Mouse (Mus musculus): Measurements from ENCODE around the gene Slc25a26. TPM values are rescaled to one million over a fixed set of nuclear protein-coding genes. Genes with fewer than 3 reads are reported as not detected.

Gene Slc25a26
- polyA plus RNA-seq, 1 experiment from 2014 or later: 5.2 TPM

DNA sequence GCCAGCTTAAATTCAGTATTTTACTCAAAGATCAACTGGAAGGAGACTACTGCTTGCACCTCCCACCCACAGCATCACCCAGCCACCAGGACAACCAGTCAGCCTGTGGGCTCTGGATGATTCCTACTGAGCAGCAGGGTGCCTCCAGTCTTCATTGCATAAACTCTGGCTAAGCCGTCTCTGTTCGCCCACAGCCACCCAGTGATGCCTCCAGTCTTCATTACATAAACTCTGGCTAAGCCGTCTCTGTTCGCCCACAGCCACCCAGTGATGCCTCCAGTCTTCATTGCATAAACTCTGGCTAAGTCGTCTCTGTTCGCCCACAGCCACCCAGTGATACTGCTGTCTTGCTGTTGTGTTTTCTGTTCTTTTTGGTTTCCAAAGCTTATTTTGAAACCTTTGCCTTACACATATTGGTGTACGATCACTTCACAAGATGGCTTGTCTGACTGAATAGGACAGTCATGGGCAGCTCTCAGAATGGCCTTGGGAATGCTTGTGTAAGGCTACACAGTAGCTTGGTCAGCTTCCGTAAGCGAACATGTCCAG lies 84.1 kb downstream of the Slc25a26 start:
- Histone ChIP-seq H3K4me2 (replicated peaks; ENCODE audit: low read depth, low read length) (no peak overlapping the region), H3K9ac (replicated peaks; ENCODE audit: low read depth) (no peak overlapping the region), H3K4me3 (ENCODE audit: low read depth, low read length) (no peak overlapping the region), H3K9me3 (ENCODE audit: low read length) (no peaks in the 10 kb centered on the region), H3K27ac (ENCODE audit: low read length) (no peak overlapping the region), H3K27me3 (replicated peaks; ENCODE audit: insufficient read depth, low read length) (no peaks in the 10 kb centered on the region), H3K36me3 (ENCODE audit: insufficient read depth, low read length) (no peaks in the 10 kb centered on the region), H3K4me1 (ENCODE audit: insufficient read depth, low read depth, low read length) (no peaks in the 10 kb centered on the region)
- TF ChIP-seq CTCF (IDR thresholded peaks at IDR 0.05) (no peak), EP300 (IDR thresholded peaks at IDR 0.05) (no peak)
- ATAC-seq (no peak), DNase-seq (ENCODE audit: low spot score) (no peak)
- WGBS: 95% methylated on average over 9 of the region's 9 CpGs

DNA sequence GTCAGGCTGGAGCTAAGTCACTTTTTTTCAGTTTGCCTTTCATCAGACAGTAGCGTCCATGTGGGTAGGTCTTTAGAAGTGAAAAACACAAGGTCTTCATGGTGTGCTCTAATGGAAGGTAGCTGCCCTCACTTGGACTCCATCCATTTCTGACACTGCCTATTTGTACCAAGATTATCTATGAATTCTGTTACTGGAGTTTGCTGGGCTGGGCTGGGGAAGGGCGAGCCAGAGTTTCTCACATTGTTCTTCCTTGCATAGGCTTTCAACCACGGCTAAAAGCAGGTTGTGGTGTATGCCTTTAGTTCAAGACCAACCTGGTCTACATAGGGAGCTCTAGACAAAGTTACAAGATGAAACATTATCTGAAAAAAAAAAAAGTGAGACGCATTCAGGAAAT lies 84.8 kb downstream of the Slc25a26 start:
- TF ChIP-seq CTCF (IDR thresholded peaks at IDR 0.05) (no peak), EP300 (IDR thresholded peaks at IDR 0.05) (no peak)
- no peaks in the 10 kb centered on the region for H3K27me3 ChIP-seq (replicated peaks; ENCODE audit: insufficient read depth, low read length)
- DNase-seq (ENCODE audit: low spot score): no peak
- H3K4me1 ChIP-seq (ENCODE audit: insufficient read depth, low read depth, low read length): no peaks in the 10 kb centered on the region
- no peak for ATAC-seq
- 83% methylated on average over 4 of the region's 4 CpGs for WGBS
- no peak overlapping the region for H3K4me3 ChIP-seq (ENCODE audit: low read depth, low read length)
- H3K36me3 ChIP-seq (ENCODE audit: insufficient read depth, low read length): no peaks in the 10 kb centered on the region
- no peaks in the 10 kb centered on the region for H3K9me3 ChIP-seq (ENCODE audit: low read length)
- no peak overlapping the region for H3K27ac ChIP-seq (ENCODE audit: low read length)
- no peak overlapping the region for H3K9ac ChIP-seq (replicated peaks; ENCODE audit: low read depth)
- H3K4me2 ChIP-seq (replicated peaks; ENCODE audit: low read depth, low read length): no peak overlapping the region

DNA sequence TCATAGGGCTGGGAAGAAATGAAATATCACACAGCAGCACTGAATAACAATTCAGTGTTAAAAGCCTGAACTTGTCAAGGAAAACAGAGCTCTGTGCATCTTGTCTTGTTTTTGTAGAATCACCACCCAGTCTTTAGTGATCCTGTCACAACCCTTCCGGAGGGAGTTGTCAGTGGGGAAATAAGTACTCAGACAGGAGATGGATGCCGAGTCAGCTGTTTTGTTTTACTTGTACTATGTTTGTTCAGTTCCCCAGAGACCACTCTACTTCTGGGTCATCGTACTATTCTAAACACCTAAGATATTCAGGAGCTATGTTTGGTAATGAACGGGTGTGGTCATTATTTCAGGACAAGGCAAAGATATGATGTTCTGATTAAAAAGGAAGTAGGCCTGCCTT lies 88.2 kb downstream of the Slc25a26 start:
- ATAC-seq (no peak), DNase-seq (ENCODE audit: low spot score) (no peak)
- Histone ChIP-seq H3K36me3 (ENCODE audit: insufficient read depth, low read length) (no peaks in the 10 kb centered on the region), H3K4me3 (ENCODE audit: low read depth, low read length) (no peak overlapping the region), H3K27me3 (replicated peaks; ENCODE audit: insufficient read depth, low read length) (no peaks in the 10 kb centered on the region), H3K9me3 (ENCODE audit: low read length) (no peaks in the 10 kb centered on the region), H3K9ac (replicated peaks; ENCODE audit: low read depth) (no peak overlapping the region), H3K4me1 (ENCODE audit: insufficient read depth, low read depth, low read length) (no peaks in the 10 kb centered on the region), H3K4me2 (replicated peaks; ENCODE audit: low read depth, low read length) (no peak overlapping the region), H3K27ac (ENCODE audit: low read length) (no peak overlapping the region)
- 71% methylated on average over 4 of the region's 4 CpGs for WGBS
- TF ChIP-seq CTCF (IDR thresholded peaks at IDR 0.05): no peak
- TF ChIP-seq EP300 (IDR thresholded peaks at IDR 0.05): no peak

DNA sequence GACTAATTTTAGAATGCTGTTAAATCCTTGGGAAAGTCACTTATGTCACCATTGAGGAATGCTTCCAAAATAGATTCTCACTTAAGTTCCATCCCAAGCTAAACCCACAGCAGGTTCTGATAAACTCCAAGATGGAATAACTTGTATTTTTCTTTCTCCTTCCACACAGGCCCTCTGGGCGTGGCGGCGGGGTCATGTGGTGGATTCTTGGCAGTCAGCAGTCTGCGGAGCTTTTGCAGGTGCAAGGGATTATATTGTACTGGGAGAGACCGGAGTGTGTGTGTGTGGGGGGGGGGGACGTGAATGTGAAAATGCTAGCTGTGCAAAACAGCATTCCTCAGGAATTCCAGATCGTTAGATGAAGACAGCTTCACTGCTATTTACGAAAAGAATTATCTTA lies 92.1 kb downstream of the Slc25a26 start:
- 27% methylated on average over 8 of the region's 8 CpGs for WGBS
- Histone ChIP-seq H3K4me2 (replicated peaks; ENCODE audit: low read depth, low read length) (no peak overlapping the region), H3K4me3 (ENCODE audit: low read depth, low read length) (no peak overlapping the region)

DNA sequence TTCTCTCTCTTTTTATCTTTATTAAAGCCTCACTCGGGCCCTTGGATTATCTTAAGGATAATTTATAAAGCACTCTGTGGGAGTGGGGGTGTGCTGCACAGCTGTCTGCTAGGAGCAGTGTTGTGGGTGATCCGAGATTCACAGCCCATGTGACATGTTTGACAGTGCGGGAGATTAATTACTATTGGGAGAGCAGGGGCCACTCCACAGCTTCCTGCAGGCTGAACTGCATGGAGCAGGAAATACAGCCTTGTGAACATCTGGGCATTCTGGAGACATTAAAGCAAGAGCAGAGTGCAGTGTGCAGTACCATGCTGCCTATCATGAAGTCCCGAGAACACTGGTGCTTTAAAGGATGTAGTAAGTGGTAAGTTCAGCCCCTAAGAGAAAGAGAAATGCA lies 92.6 kb downstream of the Slc25a26 start:
- ATAC-seq (peak; percentile 26; the same call in 1 of the 2 replicates), DNase-seq (ENCODE audit: low spot score) (peak; percentile 7)
- Histone ChIP-seq H3K4me2 (replicated peaks; ENCODE audit: low read depth, low read length) (no peak overlapping the region), H3K27me3 (replicated peaks; ENCODE audit: insufficient read depth, low read length) (no peaks in the 10 kb centered on the region), H3K27ac (ENCODE audit: low read length) (no peak overlapping the region), H3K9me3 (ENCODE audit: low read length) (no peaks in the 10 kb centered on the region), H3K4me3 (ENCODE audit: low read depth, low read length) (no peak overlapping the region), H3K36me3 (ENCODE audit: insufficient read depth, low read length) (no peaks in the 10 kb centered on the region), H3K9ac (replicated peaks; ENCODE audit: low read depth) (no peak overlapping the region), H3K4me1 (ENCODE audit: insufficient read depth, low read depth, low read length) (no peaks in the 10 kb centered on the region)
- no peak for TF ChIP-seq EP300 (IDR thresholded peaks at IDR 0.05)
- TF ChIP-seq CTCF (IDR thresholded peaks at IDR 0.05): no peak
- WGBS: 15% methylated on average over 4 of the region's 4 CpGs

More for the DNA sequence above, 92.1 kb downstream of the Slc25a26 start:
- TF ChIP-seq EP300 (IDR thresholded peaks at IDR 0.05) (no peak), CTCF (IDR thresholded peaks at IDR 0.05) (no peak)
- Histone ChIP-seq H3K36me3 (ENCODE audit: insufficient read depth, low read length) (no peaks in the 10 kb centered on the region), H3K27me3 (replicated peaks; ENCODE audit: insufficient read depth, low read length) (no peaks in the 10 kb centered on the region), H3K4me1 (ENCODE audit: insufficient read depth, low read depth, low read length) (no peaks in the 10 kb centered on the region), H3K27ac (ENCODE audit: low read length) (no peak overlapping the region), H3K9me3 (ENCODE audit: low read length) (no peaks in the 10 kb centered on the region), H3K9ac (replicated peaks; ENCODE audit: low read depth) (no peak overlapping the region)
- DNase-seq (ENCODE audit: low spot score): no peak
- no peak for ATAC-seq

DNA sequence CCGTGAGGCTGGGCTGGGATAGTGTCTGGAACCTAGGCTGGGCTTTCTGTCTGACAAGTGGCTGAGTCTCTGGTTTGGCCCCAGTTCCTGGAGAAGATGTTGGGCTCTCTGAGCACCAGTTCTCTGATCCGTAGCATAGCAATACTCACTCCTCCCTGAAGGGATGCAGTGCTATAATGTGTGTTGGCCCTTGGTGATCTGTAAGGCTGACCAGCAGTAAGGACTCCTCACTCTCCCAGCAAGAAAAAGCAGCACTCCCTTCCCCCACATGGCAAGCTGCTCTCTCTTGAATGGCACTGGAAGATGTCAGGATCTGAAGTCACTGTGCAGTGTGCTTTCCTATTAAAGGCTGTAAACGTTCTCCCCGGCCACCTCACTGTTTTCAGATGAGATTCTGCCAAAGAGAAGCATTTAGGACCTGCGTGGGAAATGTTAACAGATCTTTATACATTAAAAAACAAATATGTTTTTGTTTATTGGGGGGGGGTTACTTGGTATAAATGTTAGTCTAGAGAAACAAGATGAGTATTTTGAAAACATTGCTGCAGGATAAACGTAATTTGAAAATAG lies 94.0 kb downstream of the Slc25a26 start:
- DNase-seq (ENCODE audit: low spot score) (no peak), ATAC-seq (no peak)
- no peak overlapping the region for H3K27ac ChIP-seq (ENCODE audit: low read length)
- H3K9ac ChIP-seq (replicated peaks; ENCODE audit: low read depth): no peak overlapping the region
- TF ChIP-seq EP300 (IDR thresholded peaks at IDR 0.05) (no peak), CTCF (IDR thresholded peaks at IDR 0.05) (no peak)
- no peaks in the 10 kb centered on the region for H3K36me3 ChIP-seq (ENCODE audit: insufficient read depth, low read length)
- H3K4me3 ChIP-seq (ENCODE audit: low read depth, low read length): no peak overlapping the region
- H3K9me3 ChIP-seq (ENCODE audit: low read length): no peaks in the 10 kb centered on the region
- WGBS: 75% methylated on average over 6 of the region's 6 CpGs
- H3K4me2 ChIP-seq (replicated peaks; ENCODE audit: low read depth, low read length): no peak overlapping the region
- no peaks in the 10 kb centered on the region for H3K27me3 ChIP-seq (replicated peaks; ENCODE audit: insufficient read depth, low read length)
- H3K4me1 ChIP-seq (ENCODE audit: insufficient read depth, low read depth, low read length): no peaks in the 10 kb centered on the region
